Mouse (Mus musculus) heart, postnatal 0 days (tissue): ENCODE results near the gene Mpp2.

Source experiments
- CTCF ChIP-seq: IDR thresholded peaks from 2 replicates; pipeline ENCODE4 v1.5.1; 2016; ENCODE audit warnings: antibody characterized with exemption, control low read depth, low read depth
- EP300 ChIP-seq: IDR thresholded peaks from 2 replicates; pipeline ENCODE4 v1.6.1; 2016; ENCODE audit warnings: antibody characterized with exemption, low read depth

- TF ChIP-seq CTCF (no peak), EP300 (no peak)
These were observed 55.2 kb downstream of the Mpp2 start for GRCm38 (mm10) chr11:102033055-102033591.
